Mouse (Mus musculus): ENCODE data around the gene Evl. TPM values are rescaled to one million over a fixed set of nuclear protein-coding genes. Genes with fewer than 3 reads are reported as not detected.

Gene Evl
- polyA plus RNA-seq, 1 experiment from 2014 or later = 80.0 TPM

- Histone ChIP-seq H3K4me1 (ENCODE audit: control insufficient read depth, insufficient read depth, low read length) (no peaks in the 10 kb centered on the region), H3K4me2 (ENCODE audit: low read depth, severe bottlenecking) (no peak overlapping the region), H3K4me3 (ENCODE audit: low read depth, low read length) (no peak overlapping the region), H3K9ac (ENCODE audit: low read length) (no peak overlapping the region), H3K9me3 (ENCODE audit: control insufficient read depth, low read length) (no peaks in the 10 kb centered on the region), H3K36me3 (ENCODE audit: control insufficient read depth, insufficient read depth, low read length) (no peaks in the 10 kb centered on the region), H3K27ac (replicated peaks; ENCODE audit: low read depth, low read length) (no peak overlapping the region), H3K27me3 (ENCODE audit: control insufficient read depth, insufficient read depth, low read length) (no peaks in the 10 kb centered on the region)
- ATAC-seq (ENCODE audit: insufficient number of reproducible peaks, low FRiP score, low TSS enrichment, low read depth) = no peak
- DNase-seq (ENCODE audit: low spot score) = no peak
- WGBS = 71% methylated on average over 10 of the region's 10 CpGs
These were observed 18.1 kb upstream of the Evl start for GRCm38 (mm10) chr12:108536461-108536860.

- Histone ChIP-seq H3K4me2 (ENCODE audit: low read depth, severe bottlenecking) (no peak overlapping the region), H3K9me3 (ENCODE audit: control insufficient read depth, low read length) (no peaks in the 10 kb centered on the region), H3K4me3 (ENCODE audit: low read depth, low read length) (no peak overlapping the region), H3K9ac (ENCODE audit: low read length) (no peak overlapping the region), H3K36me3 (ENCODE audit: control insufficient read depth, insufficient read depth, low read length) (no peaks in the 10 kb centered on the region), H3K27me3 (ENCODE audit: control insufficient read depth, insufficient read depth, low read length) (no peaks in the 10 kb centered on the region), H3K4me1 (ENCODE audit: control insufficient read depth, insufficient read depth, low read length) (no peaks in the 10 kb centered on the region), H3K27ac (replicated peaks; ENCODE audit: low read depth, low read length) (no peak overlapping the region)
- DNase-seq (ENCODE audit: low spot score) (peak; percentile 57), ATAC-seq (ENCODE audit: insufficient number of reproducible peaks, low FRiP score, low TSS enrichment, low read depth) (no peak)
- 27% methylated on average over 6 of the region's 6 CpGs for WGBS
These were observed 13.4 kb upstream of the Evl start for GRCm38 (mm10) chr12:108541088-108541487.

- DNase-seq (ENCODE audit: low spot score) (peak; percentile 40), ATAC-seq (ENCODE audit: insufficient number of reproducible peaks, low FRiP score, low TSS enrichment, low read depth) (no peak)
- Histone ChIP-seq H3K4me2 (ENCODE audit: low read depth, severe bottlenecking) (no peak overlapping the region), H3K4me1 (ENCODE audit: control insufficient read depth, insufficient read depth, low read length) (peaks cover 6% of the 10 kb centered on the region), H3K36me3 (ENCODE audit: control insufficient read depth, insufficient read depth, low read length) (no peaks in the 10 kb centered on the region), H3K9me3 (ENCODE audit: control insufficient read depth, low read length) (no peaks in the 10 kb centered on the region), H3K9ac (ENCODE audit: low read length) (no peak overlapping the region), H3K27me3 (ENCODE audit: control insufficient read depth, insufficient read depth, low read length) (no peaks in the 10 kb centered on the region), H3K4me3 (ENCODE audit: low read depth, low read length) (no peak overlapping the region), H3K27ac (replicated peaks; ENCODE audit: low read depth, low read length) (0 out of 2 replicates have a peak overlapping the region, but pooled peaks have one; percentile 26)
- 6% methylated on average over 10 of the region's 10 CpGs for WGBS
These were observed 7.9 kb upstream of the Evl start for GRCm38 (mm10) chr12:108546508-108547153.

DNA sequence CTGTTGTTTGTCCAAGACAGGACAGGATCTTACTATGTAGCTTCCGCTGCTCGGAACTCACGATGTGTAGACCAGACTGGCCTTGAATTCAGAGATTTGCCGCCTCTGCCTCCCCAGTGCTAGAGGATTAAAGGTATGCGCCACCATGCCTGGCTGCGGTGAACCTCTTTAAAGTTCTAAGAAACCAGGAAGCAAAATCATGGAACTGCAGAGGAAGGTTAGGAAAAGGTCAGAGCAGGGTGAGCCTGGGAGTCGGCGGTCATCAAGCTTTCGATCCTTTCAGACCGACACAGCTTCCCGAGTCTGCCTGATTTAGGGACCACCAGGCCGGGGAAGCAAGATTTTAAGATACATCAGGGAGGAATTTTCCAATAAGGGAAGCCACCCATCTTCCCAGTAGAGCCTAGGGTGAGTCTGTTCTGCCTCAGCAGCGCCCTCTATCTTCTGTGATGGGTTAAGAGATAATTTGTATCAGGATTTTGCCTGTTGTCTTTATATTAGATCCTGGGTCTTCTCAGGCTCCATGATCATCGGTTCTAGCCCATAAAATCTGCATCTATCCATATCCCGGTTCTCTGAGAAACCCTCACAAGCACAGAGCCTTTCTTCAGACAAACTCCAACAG, 7.2 kb upstream of the Evl start:
- no peak for DNase-seq (ENCODE audit: low spot score)
- H3K36me3 ChIP-seq (ENCODE audit: control insufficient read depth, insufficient read depth, low read length) = no peaks in the 10 kb centered on the region
- no peak overlapping the region for H3K4me2 ChIP-seq (ENCODE audit: low read depth, severe bottlenecking)
- no peak overlapping the region for H3K4me3 ChIP-seq (ENCODE audit: low read depth, low read length)
- no peaks in the 10 kb centered on the region for H3K9me3 ChIP-seq (ENCODE audit: control insufficient read depth, low read length)
- no peaks in the 10 kb centered on the region for H3K27me3 ChIP-seq (ENCODE audit: control insufficient read depth, insufficient read depth, low read length)
- H3K9ac ChIP-seq (ENCODE audit: low read length) = no peak overlapping the region
- ATAC-seq (ENCODE audit: insufficient number of reproducible peaks, low FRiP score, low TSS enrichment, low read depth) = no peak
- WGBS = 53% methylated on average over 15 of the region's 15 CpGs
- H3K4me1 ChIP-seq (ENCODE audit: control insufficient read depth, insufficient read depth, low read length) = peaks cover 6% of the 10 kb centered on the region
- no peak overlapping the region for H3K27ac ChIP-seq (replicated peaks; ENCODE audit: low read depth, low read length)

GRCm38 (mm10) chr12:108551731-108552130, 2.8 kb upstream of the Evl start:
- Histone ChIP-seq H3K9ac (ENCODE audit: low read length) (no peak overlapping the region), H3K4me1 (ENCODE audit: control insufficient read depth, insufficient read depth, low read length) (peaks cover 13% of the 10 kb centered on the region), H3K36me3 (ENCODE audit: control insufficient read depth, insufficient read depth, low read length) (no peaks in the 10 kb centered on the region), H3K27me3 (ENCODE audit: control insufficient read depth, insufficient read depth, low read length) (no peaks in the 10 kb centered on the region), H3K4me2 (ENCODE audit: low read depth, severe bottlenecking) (no peak overlapping the region), H3K9me3 (ENCODE audit: control insufficient read depth, low read length) (no peaks in the 10 kb centered on the region), H3K4me3 (ENCODE audit: low read depth, low read length) (no peak overlapping the region), H3K27ac (replicated peaks; ENCODE audit: low read depth, low read length) (no peak overlapping the region)
- ATAC-seq (ENCODE audit: insufficient number of reproducible peaks, low FRiP score, low TSS enrichment, low read depth) (no peak), DNase-seq (ENCODE audit: low spot score) (no peak)
- 79% methylated on average over 7 of the region's 7 CpGs for WGBS

DNA sequence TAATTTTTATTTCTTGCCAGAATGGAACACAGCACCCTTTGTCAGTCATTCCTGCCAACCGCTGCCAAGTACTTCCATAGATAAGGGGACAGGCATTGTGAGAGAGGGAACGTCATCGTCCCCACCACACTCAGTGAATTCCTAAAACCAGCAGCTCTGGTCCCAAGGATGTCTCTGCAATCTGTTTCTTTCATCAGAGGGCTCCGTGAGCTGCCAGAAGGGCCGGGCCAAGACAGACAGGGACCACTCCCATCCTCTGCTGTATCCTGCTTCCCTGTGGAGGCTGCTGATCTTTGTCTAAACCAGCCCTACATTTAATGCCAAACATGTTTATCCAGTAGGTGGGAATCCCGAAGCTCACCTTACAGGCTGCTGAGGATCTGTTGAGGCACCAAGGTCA, 1.4 kb upstream of the Evl start:
- Histone ChIP-seq H3K36me3 (ENCODE audit: control insufficient read depth, insufficient read depth, low read length) (no peaks in the 10 kb centered on the region), H3K4me3 (ENCODE audit: low read depth, low read length) (no peak overlapping the region), H3K9me3 (ENCODE audit: control insufficient read depth, low read length) (no peaks in the 10 kb centered on the region), H3K27me3 (ENCODE audit: control insufficient read depth, insufficient read depth, low read length) (no peaks in the 10 kb centered on the region), H3K4me1 (ENCODE audit: control insufficient read depth, insufficient read depth, low read length) (peaks cover 11% of the 10 kb centered on the region; the same call in 1 of the 2 replicates), H3K27ac (replicated peaks; ENCODE audit: low read depth, low read length) (no peak overlapping the region), H3K4me2 (ENCODE audit: low read depth, severe bottlenecking) (no peak overlapping the region), H3K9ac (ENCODE audit: low read length) (no peak overlapping the region)
- 46% methylated on average over 6 of the region's 6 CpGs for WGBS
- ATAC-seq (ENCODE audit: insufficient number of reproducible peaks, low FRiP score, low TSS enrichment, low read depth) (no peak), DNase-seq (ENCODE audit: low spot score) (no peak)

DNA sequence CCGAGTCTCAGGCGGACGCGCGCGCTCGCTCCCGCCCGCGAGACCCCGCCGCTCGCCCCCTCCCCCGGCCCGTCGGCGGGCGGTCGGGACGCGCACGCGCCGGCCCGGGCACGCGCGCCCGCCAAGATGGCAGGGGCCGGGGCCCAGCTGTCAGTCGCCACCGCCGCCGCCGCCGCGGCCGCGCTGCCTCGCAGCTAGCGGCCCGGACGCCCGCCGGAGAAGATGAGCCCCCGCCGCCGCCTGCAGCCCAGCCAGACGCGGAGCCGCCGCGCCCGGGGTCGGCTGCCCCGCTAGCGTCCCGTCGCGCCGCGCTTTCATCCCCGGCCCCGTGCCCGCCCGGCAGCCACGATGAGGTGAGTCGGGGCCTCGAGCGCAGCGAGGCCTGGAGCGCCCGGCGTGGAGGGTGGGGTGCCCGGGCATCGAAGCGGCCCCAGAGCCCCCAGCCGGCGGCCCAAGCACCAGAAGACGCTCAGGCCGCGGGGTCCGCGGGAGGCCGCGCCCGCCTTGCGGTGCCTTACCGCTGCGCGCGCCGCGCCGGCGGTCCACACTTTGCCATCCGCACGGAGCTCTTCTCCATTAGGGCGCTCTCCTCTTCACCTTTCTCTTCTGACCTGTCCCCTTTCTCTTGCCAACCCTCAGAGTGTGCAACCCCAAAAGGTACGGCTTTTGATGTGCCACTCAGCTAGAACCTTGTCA, 489 bp downstream of the Evl start:
- H3K36me3 ChIP-seq (ENCODE audit: control insufficient read depth, insufficient read depth, low read length) = no peaks in the 10 kb centered on the region
- H3K4me3 ChIP-seq (ENCODE audit: low read depth, low read length) = peak overlapping the region; percentile 94
- no peak for DNase-seq (ENCODE audit: low spot score)
- H3K4me2 ChIP-seq (ENCODE audit: low read depth, severe bottlenecking) = peak overlapping the region; percentile 67
- H3K27me3 ChIP-seq (ENCODE audit: control insufficient read depth, insufficient read depth, low read length) = no peaks in the 10 kb centered on the region
- no peaks in the 10 kb centered on the region for H3K9me3 ChIP-seq (ENCODE audit: control insufficient read depth, low read length)
- under 1% methylated on average over 58 of the region's 100 CpGs for WGBS
- peak; percentile 52 for ATAC-seq (ENCODE audit: insufficient number of reproducible peaks, low FRiP score, low TSS enrichment, low read depth)
- peaks cover 11% of the 10 kb centered on the region; the same call in 1 of the 2 replicates for H3K4me1 ChIP-seq (ENCODE audit: control insufficient read depth, insufficient read depth, low read length)
- peak overlapping the region; percentile 95 for H3K9ac ChIP-seq (ENCODE audit: low read length)
- H3K27ac ChIP-seq (replicated peaks; ENCODE audit: low read depth, low read length) = peak overlapping the region; percentile 73

DNA sequence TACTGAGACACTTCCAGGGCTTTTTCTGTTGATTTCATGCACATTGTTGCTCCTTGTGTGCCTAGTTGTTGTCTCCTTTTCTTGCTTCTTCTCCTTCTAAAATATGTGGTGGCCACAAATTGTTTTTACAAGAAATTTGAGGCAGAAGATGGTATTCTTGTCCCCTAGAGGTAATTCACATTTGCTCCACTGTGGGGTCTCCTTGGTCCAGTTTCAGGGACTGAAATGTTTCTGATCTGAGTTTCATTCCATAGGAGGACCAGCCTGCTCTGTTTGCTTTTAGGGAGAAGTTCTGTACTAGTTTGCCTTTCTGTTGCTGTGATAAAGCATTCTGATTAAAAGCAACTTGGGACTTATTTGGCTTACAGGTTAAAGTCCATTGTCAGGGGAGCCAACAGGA, 3.7 kb downstream of the Evl start:
- Histone ChIP-seq H3K4me3 (ENCODE audit: low read depth, low read length) (no peak overlapping the region), H3K9me3 (ENCODE audit: control insufficient read depth, low read length) (no peaks in the 10 kb centered on the region), H3K27me3 (ENCODE audit: control insufficient read depth, insufficient read depth, low read length) (no peaks in the 10 kb centered on the region), H3K36me3 (ENCODE audit: control insufficient read depth, insufficient read depth, low read length) (no peaks in the 10 kb centered on the region), H3K4me1 (ENCODE audit: control insufficient read depth, insufficient read depth, low read length) (peaks cover 7% of the 10 kb centered on the region; the same call in 1 of the 2 replicates), H3K4me2 (ENCODE audit: low read depth, severe bottlenecking) (no peak overlapping the region), H3K9ac (ENCODE audit: low read length) (no peak overlapping the region), H3K27ac (replicated peaks; ENCODE audit: low read depth, low read length) (no peak overlapping the region)
- no peak for ATAC-seq (ENCODE audit: insufficient number of reproducible peaks, low FRiP score, low TSS enrichment, low read depth)
- DNase-seq (ENCODE audit: low spot score) = no peak
